Mouse (Mus musculus): Measurements from ENCODE around the gene Atp6v1f.

Gene Atp6v1f

GRCm38 (mm10) chr6:29461502-29461901 is 6.0 kb upstream of the Atp6v1f start:
- DNase-seq (ENCODE audit: low spot score), result no peak

GRCm38 (mm10) chr6:29463388-29463787 is 4.1 kb upstream of the Atp6v1f start:
- no peak for DNase-seq (ENCODE audit: low spot score)

GRCm38 (mm10) chr6:29468851-29469250 is 1.3 kb downstream of the Atp6v1f start:
- DNase-seq (ENCODE audit: low spot score), result no peak

GRCm38 (mm10) chr6:29471137-29471536 is 3.6 kb downstream of the Atp6v1f start, which contains the start of gene Atp6v1fnb:
TSS of gene Atp6v1fnb (plus strand) at chr6:29471437.
- no peak for DNase-seq (ENCODE audit: low spot score)

GRCm38 (mm10) chr6:29473941-29474691 is 6.6 kb downstream of the Atp6v1f start:
- DNase-seq (ENCODE audit: low spot score), result peak; percentile 65

GRCm38 (mm10) chr6:29474736-29475135 is 7.2 kb downstream of the Atp6v1f start:
- DNase-seq (ENCODE audit: low spot score), result no peak

- DNase-seq (ENCODE audit: low spot score), result no peak
These were observed 15.2 kb downstream of the Atp6v1f start for GRCm38 (mm10) chr6:29482691-29483090.

GRCm38 (mm10) chr6:29484716-29485559 is 17.4 kb downstream of the Atp6v1f start:
- DNase-seq (ENCODE audit: low spot score), result peak; percentile 44

- no peak for DNase-seq (ENCODE audit: low spot score)
These were observed 18.4 kb downstream of the Atp6v1f start for GRCm38 (mm10) chr6:29485951-29486350.

GRCm38 (mm10) chr6:29494101-29494500 is 26.6 kb downstream of the Atp6v1f start:
- no peak for DNase-seq (ENCODE audit: low spot score)

GRCm38 (mm10) chr6:29496270-29496669 is 28.8 kb downstream of the Atp6v1f start:
- DNase-seq (ENCODE audit: low spot score), result no peak

GRCm38 (mm10) chr6:29497791-29498190 is 30.3 kb downstream of the Atp6v1f start:
- DNase-seq (ENCODE audit: low spot score), result no peak

- no peak for DNase-seq (ENCODE audit: low spot score)
These were observed 32.7 kb downstream of the Atp6v1f start for GRCm38 (mm10) chr6:29500177-29500576.

- no peak for DNase-seq (ENCODE audit: low spot score)
These were observed 33.3 kb downstream of the Atp6v1f start for GRCm38 (mm10) chr6:29500810-29501209.

GRCm38 (mm10) chr6:29501599-29501998 is 34.1 kb downstream of the Atp6v1f start:
- DNase-seq (ENCODE audit: low spot score), result no peak

- DNase-seq (ENCODE audit: low spot score), result no peak
These were observed 38.0 kb downstream of the Atp6v1f start for GRCm38 (mm10) chr6:29505493-29505892.

- DNase-seq (ENCODE audit: low spot score), result no peak
These were observed 39.3 kb downstream of the Atp6v1f start for GRCm38 (mm10) chr6:29506834-29507233.

- no peak for DNase-seq (ENCODE audit: low spot score)
These were observed 40.2 kb downstream of the Atp6v1f start, which contains the start of gene Kcp for GRCm38 (mm10) chr6:29507447-29508309. TSS of gene Kcp (minus strand) at chr6:29507952.

- no peak for DNase-seq (ENCODE audit: low spot score)
These were observed 41.6 kb downstream of the Atp6v1f start for GRCm38 (mm10) chr6:29509086-29509485.

GRCm38 (mm10) chr6:29513284-29513683 is 45.8 kb downstream of the Atp6v1f start:
- DNase-seq (ENCODE audit: low spot score), result no peak

- DNase-seq (ENCODE audit: low spot score), result peak; percentile 53
These were observed 49.6 kb downstream of the Atp6v1f start for GRCm38 (mm10) chr6:29517139-29517538.
